Mouse (Mus musculus) myocyte (in vitro differentiated cells): ENCODE results near the gene Fndc3b.

Source experiments
- MAX ChIP-seq: IDR thresholded peaks from one replicate; pipeline ENCODE4 v1.6.1; 2011; ENCODE audit warnings: low read depth, mild to moderate bottlenecking, control low read depth
- MYOD1 ChIP-seq, 3 experiments: IDR thresholded peaks; one replicate each; pipeline ENCODE4 v1.6.1; 2011; ENCODE audit warnings: control low read depth in 2 of 3, low read depth in 2 of 3, mild to moderate bottlenecking in 2 of 3, moderate library complexity in 1 of 3; ENCODE audit not compliant: insufficient read length in 2 of 3, control insufficient read depth in 1 of 3
- MYOG ChIP-seq, 3 experiments: IDR thresholded peaks; one replicate each; pipeline ENCODE4 v1.6.1; 2011; ENCODE audit warnings: control low read depth in 2 of 3, low read depth in 2 of 3, mild to moderate bottlenecking in 2 of 3; ENCODE audit not compliant: insufficient read length in 2 of 3, control insufficient read depth in 1 of 3, insufficient read depth in 1 of 3
- POLR2A ChIP-seq: IDR thresholded peaks from one replicate; pipeline ENCODE4 v1.6.1; 2011; ENCODE audit warnings: low read depth, mild to moderate bottlenecking, control low read depth, moderate library complexity; ENCODE audit not compliant: insufficient read length
- POLR2AphosphoS2 ChIP-seq: IDR thresholded peaks from one replicate; pipeline ENCODE4 v1.6.1; 2011; ENCODE audit warnings: low read depth, control low read depth; ENCODE audit not compliant: insufficient read length
- SRF ChIP-seq: IDR thresholded peaks from one replicate; pipeline ENCODE4 v1.6.1; 2011; ENCODE audit warnings: low read depth; ENCODE audit not compliant: control insufficient read depth, insufficient read length
- TCF12 ChIP-seq: IDR thresholded peaks from one replicate; pipeline ENCODE4 v1.6.1; 2011; ENCODE audit warnings: mild to moderate bottlenecking, control low read depth; ENCODE audit not compliant: poor library complexity, insufficient read depth, severe bottlenecking
- USF1 ChIP-seq: IDR thresholded peaks from one replicate; pipeline ENCODE4 v1.6.1; 2011; ENCODE audit warnings: low read depth, mild to moderate bottlenecking, control low read depth, moderate library complexity

DNA sequence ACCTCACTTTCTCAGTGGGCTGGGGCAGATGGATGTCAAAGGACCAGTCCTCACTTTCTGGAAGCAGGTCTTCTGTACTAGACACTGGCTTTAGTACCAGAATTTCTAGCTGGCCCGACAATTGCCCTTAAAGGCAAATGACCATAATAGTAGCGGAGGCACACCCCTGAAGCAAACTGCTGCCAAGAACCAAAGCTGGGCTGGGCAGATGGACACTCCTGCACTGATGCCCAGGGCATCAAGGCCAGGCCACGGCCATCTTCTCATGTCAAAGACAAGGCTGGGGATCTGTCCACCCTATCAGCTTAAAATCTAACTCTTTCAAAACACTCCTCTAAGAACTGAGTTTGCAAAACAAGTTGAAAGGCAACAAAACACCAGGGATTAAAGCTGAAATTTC is 148.6 kb downstream of the Fndc3b start:
- no peak for TF ChIP-seq POLR2A
- no peak for TF ChIP-seq SRF
- no peak for TF ChIP-seq MYOD1 (IDR thresholded peaks at IDR 0.05; ENCODE audit: control insufficient read depth in 1 of 3, insufficient read length in 2 of 3, low read depth in 2 of 3)
- TF ChIP-seq POLR2AphosphoS2, result no peak
- TF ChIP-seq MYOG (IDR thresholded peaks at IDR 0.05; ENCODE audit: control insufficient read depth in 1 of 3, insufficient read depth in 1 of 3, insufficient read length in 2 of 3, low read depth in 2 of 3), result no peak
- TF ChIP-seq MAX, result no peak
- no peak for TF ChIP-seq USF1
- TF ChIP-seq TCF12, result no peak
